Mouse (Mus musculus): Measurements from ENCODE around the gene Atp5j. TPM values are rescaled to one million over a fixed set of nuclear protein-coding genes. Genes with fewer than 3 reads are reported as not detected.

The Atp5j gene
- polyA plus RNA-seq, 1 experiment from 2014 or later, result 941 TPM

DNA sequence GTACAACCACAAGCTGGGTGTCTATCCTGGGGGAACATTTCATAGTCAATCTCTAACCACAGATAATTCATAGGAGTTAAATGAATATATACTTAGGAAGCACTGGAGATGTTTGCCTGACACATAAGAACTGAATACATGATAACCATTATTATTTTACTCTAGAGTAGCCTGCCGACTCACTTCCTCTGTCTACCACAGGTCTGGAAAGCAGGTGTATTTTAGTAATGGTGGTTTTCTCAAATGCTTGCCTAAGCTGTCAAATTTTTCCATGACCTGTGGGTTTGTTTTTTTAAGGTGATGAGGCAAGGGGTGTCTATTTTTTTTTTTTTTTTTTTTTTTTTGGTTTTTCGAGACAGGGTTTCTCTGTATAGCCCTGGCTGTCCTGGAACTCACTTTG, 35.4 kb downstream of the Atp5j start:
- no peak overlapping the region for H3K9ac ChIP-seq (ENCODE audit: low read length)
- H3K36me3 ChIP-seq (ENCODE audit: control insufficient read depth, insufficient read depth, low read length), result no peaks in the 10 kb centered on the region
- no peak overlapping the region for H3K4me2 ChIP-seq (ENCODE audit: low read depth, severe bottlenecking)
- no peaks in the 10 kb centered on the region for H3K9me3 ChIP-seq (ENCODE audit: control insufficient read depth, low read length)
- 97% methylated on average over 1 of the region's 2 CpGs for WGBS
- no peak overlapping the region for H3K4me3 ChIP-seq (ENCODE audit: low read depth, low read length)
- ATAC-seq (ENCODE audit: insufficient number of reproducible peaks, low FRiP score, low TSS enrichment, low read depth) (no peak), DNase-seq (ENCODE audit: low spot score) (no peak)
- no peaks in the 10 kb centered on the region for H3K27me3 ChIP-seq (ENCODE audit: control insufficient read depth, insufficient read depth, low read length)
- no peak overlapping the region for H3K27ac ChIP-seq (replicated peaks; ENCODE audit: low read depth, low read length)
- no peaks in the 10 kb centered on the region for H3K4me1 ChIP-seq (ENCODE audit: control insufficient read depth, insufficient read depth, low read length)

GRCm38 (mm10) chr16:84796678-84797077, 38.7 kb downstream of the Atp5j start:
- H3K27me3 ChIP-seq (ENCODE audit: control insufficient read depth, insufficient read depth, low read length), result no peaks in the 10 kb centered on the region
- no peak overlapping the region for H3K27ac ChIP-seq (replicated peaks; ENCODE audit: low read depth, low read length)
- DNase-seq (ENCODE audit: low spot score) (no peak), ATAC-seq (ENCODE audit: insufficient number of reproducible peaks, low FRiP score, low TSS enrichment, low read depth) (no peak)
- H3K4me3 ChIP-seq (ENCODE audit: low read depth, low read length), result no peak overlapping the region
- WGBS, result 85% methylated on average over 9 of the region's 9 CpGs
- H3K4me1 ChIP-seq (ENCODE audit: control insufficient read depth, insufficient read depth, low read length), result no peaks in the 10 kb centered on the region
- no peaks in the 10 kb centered on the region for H3K36me3 ChIP-seq (ENCODE audit: control insufficient read depth, insufficient read depth, low read length)
- H3K4me2 ChIP-seq (ENCODE audit: low read depth, severe bottlenecking), result no peak overlapping the region
- no peaks in the 10 kb centered on the region for H3K9me3 ChIP-seq (ENCODE audit: control insufficient read depth, low read length)
- no peak overlapping the region for H3K9ac ChIP-seq (ENCODE audit: low read length)

- H3K4me2 ChIP-seq (ENCODE audit: low read depth, severe bottlenecking), result no peak overlapping the region
- no peak overlapping the region for H3K4me3 ChIP-seq (ENCODE audit: low read depth, low read length)
- no peak overlapping the region for H3K9ac ChIP-seq (ENCODE audit: low read length)
- H3K9me3 ChIP-seq (ENCODE audit: control insufficient read depth, low read length), result no peaks in the 10 kb centered on the region
- WGBS, result 70% methylated on average over 3 of the region's 3 CpGs
- no peak for ATAC-seq (ENCODE audit: insufficient number of reproducible peaks, low FRiP score, low TSS enrichment, low read depth)
- no peak overlapping the region for H3K27ac ChIP-seq (replicated peaks; ENCODE audit: low read depth, low read length)
- H3K27me3 ChIP-seq (ENCODE audit: control insufficient read depth, insufficient read depth, low read length), result no peaks in the 10 kb centered on the region
- no peak for DNase-seq (ENCODE audit: low spot score)
- no peaks in the 10 kb centered on the region for H3K36me3 ChIP-seq (ENCODE audit: control insufficient read depth, insufficient read depth, low read length)
- H3K4me1 ChIP-seq (ENCODE audit: control insufficient read depth, insufficient read depth, low read length), result no peaks in the 10 kb centered on the region
Measured at GRCm38 (mm10) chr16:84795337-84795736, 40.1 kb downstream of the Atp5j start.

DNA sequence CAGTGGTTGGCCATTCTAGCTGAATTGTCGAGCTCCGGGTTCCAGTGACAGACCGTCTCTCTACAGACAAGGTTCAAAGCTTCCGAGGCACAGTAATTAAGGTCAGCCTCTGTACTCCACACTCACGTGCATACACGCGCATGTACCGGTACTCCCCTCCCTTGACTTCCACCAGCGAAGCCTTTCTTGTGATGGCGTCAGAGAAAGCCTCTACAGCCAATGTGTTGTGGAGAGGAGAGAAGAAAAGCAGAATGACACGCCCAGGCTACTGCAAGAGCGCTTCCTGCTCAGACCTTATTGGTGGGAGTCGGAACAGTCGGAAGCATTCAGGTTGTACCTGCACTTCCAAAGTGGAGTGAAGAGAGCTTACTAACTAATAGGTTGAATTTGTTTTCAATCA, 42.0 kb downstream of the Atp5j start:
- Histone ChIP-seq H3K9me3 (ENCODE audit: control insufficient read depth, low read length) (no peaks in the 10 kb centered on the region), H3K36me3 (ENCODE audit: control insufficient read depth, insufficient read depth, low read length) (no peaks in the 10 kb centered on the region), H3K27me3 (ENCODE audit: control insufficient read depth, insufficient read depth, low read length) (no peaks in the 10 kb centered on the region), H3K4me1 (ENCODE audit: control insufficient read depth, insufficient read depth, low read length) (no peaks in the 10 kb centered on the region), H3K27ac (replicated peaks; ENCODE audit: low read depth, low read length) (no peak overlapping the region), H3K4me2 (ENCODE audit: low read depth, severe bottlenecking) (no peak overlapping the region), H3K9ac (ENCODE audit: low read length) (no peak overlapping the region), H3K4me3 (ENCODE audit: low read depth, low read length) (no peak overlapping the region)
- WGBS, result 85% methylated on average over 14 of the region's 14 CpGs
- DNase-seq (ENCODE audit: low spot score) (no peak), ATAC-seq (ENCODE audit: insufficient number of reproducible peaks, low FRiP score, low TSS enrichment, low read depth) (no peak)

- Histone ChIP-seq H3K4me3 (ENCODE audit: low read depth, low read length) (no peak overlapping the region), H3K9ac (ENCODE audit: low read length) (no peak overlapping the region), H3K27me3 (ENCODE audit: control insufficient read depth, insufficient read depth, low read length) (no peaks in the 10 kb centered on the region), H3K9me3 (ENCODE audit: control insufficient read depth, low read length) (no peaks in the 10 kb centered on the region), H3K4me1 (ENCODE audit: control insufficient read depth, insufficient read depth, low read length) (no peaks in the 10 kb centered on the region), H3K27ac (replicated peaks; ENCODE audit: low read depth, low read length) (no peak overlapping the region), H3K36me3 (ENCODE audit: control insufficient read depth, insufficient read depth, low read length) (no peaks in the 10 kb centered on the region), H3K4me2 (ENCODE audit: low read depth, severe bottlenecking) (no peak overlapping the region)
- 70% methylated on average over 2 of the region's 2 CpGs for WGBS
- DNase-seq (ENCODE audit: low spot score) (no peak), ATAC-seq (ENCODE audit: insufficient number of reproducible peaks, low FRiP score, low TSS enrichment, low read depth) (no peak)
Measured at GRCm38 (mm10) chr16:84790595-84791165, 44.7 kb downstream of the Atp5j start.

DNA sequence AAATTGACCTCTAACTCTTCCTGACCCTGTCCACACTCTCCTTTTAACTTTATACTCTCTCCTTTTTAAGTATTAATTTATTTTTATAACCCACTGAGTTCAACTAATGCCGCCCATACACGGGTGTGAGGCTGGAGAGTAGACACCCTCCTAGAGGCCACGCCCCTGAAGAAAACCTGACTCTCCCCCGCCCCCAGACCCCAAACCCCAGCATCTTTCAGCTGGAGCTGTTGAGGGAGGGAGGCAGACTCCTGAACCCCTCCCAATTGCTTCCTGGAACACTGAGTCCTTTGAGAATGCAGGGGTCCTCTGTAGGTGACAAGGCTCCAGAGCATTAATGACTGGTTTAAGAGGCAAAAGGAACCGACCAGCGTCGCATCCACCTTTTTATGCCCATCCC, 50.5 kb downstream of the Atp5j start:
- Histone ChIP-seq H3K4me1 (ENCODE audit: control insufficient read depth, insufficient read depth, low read length) (0 out of 2 replicates have a peak, but pooled peaks cover 2% of the 10 kb centered on the region), H3K27me3 (ENCODE audit: control insufficient read depth, insufficient read depth, low read length) (no peaks in the 10 kb centered on the region), H3K9me3 (ENCODE audit: control insufficient read depth, low read length) (no peaks in the 10 kb centered on the region), H3K36me3 (ENCODE audit: control insufficient read depth, insufficient read depth, low read length) (no peaks in the 10 kb centered on the region), H3K4me3 (ENCODE audit: low read depth, low read length) (no peak overlapping the region), H3K27ac (replicated peaks; ENCODE audit: low read depth, low read length) (no peak overlapping the region), H3K9ac (ENCODE audit: low read length) (no peak overlapping the region), H3K4me2 (ENCODE audit: low read depth, severe bottlenecking) (no peak overlapping the region)
- DNase-seq (ENCODE audit: low spot score) (no peak), ATAC-seq (ENCODE audit: insufficient number of reproducible peaks, low FRiP score, low TSS enrichment, low read depth) (no peak)
- 22% methylated on average over 7 of the region's 7 CpGs for WGBS

DNA sequence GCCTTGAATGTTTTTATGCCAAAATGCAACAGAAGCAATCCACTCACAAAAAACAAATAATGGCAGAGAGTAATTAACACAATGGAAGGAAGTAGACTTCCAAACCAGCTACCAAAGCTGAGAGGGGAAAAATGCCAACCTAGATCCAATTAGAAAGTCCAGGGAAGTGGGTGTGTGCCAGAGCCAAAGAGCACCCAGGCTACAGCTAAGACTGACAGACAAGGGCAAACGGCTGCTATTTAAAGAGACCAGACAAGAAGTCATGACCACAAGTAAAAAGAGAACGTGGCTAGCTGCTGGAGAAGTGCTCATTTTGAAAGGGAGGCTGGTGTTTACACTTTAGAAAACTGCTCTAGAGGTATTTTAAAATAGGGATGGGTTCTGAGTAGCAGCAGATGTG, 52.1 kb downstream of the Atp5j start:
- H3K36me3 ChIP-seq (ENCODE audit: control insufficient read depth, insufficient read depth, low read length), result no peaks in the 10 kb centered on the region
- DNase-seq (ENCODE audit: low spot score) (no peak), ATAC-seq (ENCODE audit: insufficient number of reproducible peaks, low FRiP score, low TSS enrichment, low read depth) (no peak)
- H3K4me1 ChIP-seq (ENCODE audit: control insufficient read depth, insufficient read depth, low read length), result 0 out of 2 replicates have a peak, but pooled peaks cover 2% of the 10 kb centered on the region
- H3K27me3 ChIP-seq (ENCODE audit: control insufficient read depth, insufficient read depth, low read length), result no peaks in the 10 kb centered on the region
- H3K4me2 ChIP-seq (ENCODE audit: low read depth, severe bottlenecking), result no peak overlapping the region
- no peaks in the 10 kb centered on the region for H3K9me3 ChIP-seq (ENCODE audit: control insufficient read depth, low read length)
- no peak overlapping the region for H3K4me3 ChIP-seq (ENCODE audit: low read depth, low read length)
- WGBS, result 58% methylated on average over 2 of the region's 2 CpGs
- no peak overlapping the region for H3K9ac ChIP-seq (ENCODE audit: low read length)
- H3K27ac ChIP-seq (replicated peaks; ENCODE audit: low read depth, low read length), result no peak overlapping the region

- DNase-seq (ENCODE audit: low spot score) (no peak), ATAC-seq (ENCODE audit: insufficient number of reproducible peaks, low FRiP score, low TSS enrichment, low read depth) (no peak)
- H3K27me3 ChIP-seq (ENCODE audit: control insufficient read depth, insufficient read depth, low read length), result peaks cover 8% of the 10 kb centered on the region; the same call in 1 of the 2 replicates
- H3K36me3 ChIP-seq (ENCODE audit: control insufficient read depth, insufficient read depth, low read length), result no peaks in the 10 kb centered on the region
- no peaks in the 10 kb centered on the region for H3K9me3 ChIP-seq (ENCODE audit: control insufficient read depth, low read length)
- H3K27ac ChIP-seq (replicated peaks; ENCODE audit: low read depth, low read length), result no peak overlapping the region
- H3K4me1 ChIP-seq (ENCODE audit: control insufficient read depth, insufficient read depth, low read length), result no peaks in the 10 kb centered on the region
- 82% methylated on average over 5 of the region's 5 CpGs for WGBS
- no peak overlapping the region for H3K4me2 ChIP-seq (ENCODE audit: low read depth, severe bottlenecking)
- no peak overlapping the region for H3K9ac ChIP-seq (ENCODE audit: low read length)
- H3K4me3 ChIP-seq (ENCODE audit: low read depth, low read length), result no peak overlapping the region
Measured at GRCm38 (mm10) chr16:84779718-84780117, 55.7 kb downstream of the Atp5j start.
